Mouse (Mus musculus): ENCODE data around the gene Arhgdia.

DNA sequence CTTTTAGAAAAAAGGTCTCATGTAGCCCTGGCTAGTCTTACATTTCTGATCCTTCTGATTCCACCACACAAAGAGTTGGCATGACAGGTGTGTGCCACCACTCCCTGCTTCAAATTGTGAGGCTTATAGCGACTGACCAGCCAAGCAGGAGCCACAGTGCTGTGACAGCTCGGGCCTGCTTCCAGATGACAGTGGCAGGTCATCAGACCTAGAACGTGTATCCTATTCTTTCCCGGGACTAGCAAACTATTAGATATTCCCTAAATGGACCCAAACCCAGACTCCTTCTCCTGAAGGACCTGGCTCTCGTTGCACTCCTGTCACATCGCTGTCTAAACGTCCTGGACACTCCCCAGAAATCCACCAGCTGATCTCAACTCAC lies 32.6 kb downstream of the Arhgdia start:
- no peak for TF ChIP-seq CTCF (conservative IDR thresholded peaks at IDR 0.05; ENCODE audit: low read length)
- TF ChIP-seq POU5F1 (IDR thresholded peaks at IDR 0.05; ENCODE audit: borderline replicate concordance, low read length) = no peak
